Mouse (Mus musculus): ENCODE results near the gene Gm17334.

DNA sequence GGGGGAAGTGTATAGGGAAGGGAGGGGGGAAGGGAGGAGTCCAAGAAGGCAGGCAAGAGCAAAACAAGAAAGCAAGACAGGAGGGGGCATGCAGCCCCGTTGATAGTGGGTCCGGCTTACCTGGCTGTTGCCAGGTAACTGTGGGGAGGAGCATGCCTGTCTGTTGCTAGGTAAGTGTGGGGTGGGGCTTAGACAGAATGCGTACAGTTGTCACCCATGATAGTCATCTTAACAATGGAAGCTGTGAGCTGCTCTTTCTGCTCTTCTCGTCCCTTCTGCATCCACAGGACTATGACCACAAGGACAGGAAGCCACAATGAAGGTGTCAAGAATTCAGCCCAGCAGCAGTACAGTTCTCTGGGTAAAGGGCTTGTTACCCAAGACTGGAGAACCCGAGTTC, 37.2 kb upstream of the Gm17334 start:
- TF ChIP-seq CTCF (IDR thresholded peaks at IDR 0.05; ENCODE audit: borderline replicate concordance, control insufficient read depth, extremely low read depth, insufficient read depth, low read length, poor library complexity) (no peak), POLR2A (IDR thresholded peaks at IDR 0.05; ENCODE audit: control insufficient read depth, extremely low read depth, insufficient read depth, low read length, poor library complexity) (no peak)

Measured in thymus, adult 2 months (tissue).